Mouse (Mus musculus) lung, postnatal 10 days (tissue): ENCODE measurements around the gene Kcnj10.

Experiments used
- DNase-seq: peaks from one replicate; pipeline ENCODE4 v3.0.0; 2021

Gene Kcnj10

GRCm38 (mm10) chr1:172340729-172341321, at the start of gene Kcnj10:
TSS of gene Kcnj10 (plus strand) at chr1:172341210.
- DNase-seq = peak; percentile 81

DNA sequence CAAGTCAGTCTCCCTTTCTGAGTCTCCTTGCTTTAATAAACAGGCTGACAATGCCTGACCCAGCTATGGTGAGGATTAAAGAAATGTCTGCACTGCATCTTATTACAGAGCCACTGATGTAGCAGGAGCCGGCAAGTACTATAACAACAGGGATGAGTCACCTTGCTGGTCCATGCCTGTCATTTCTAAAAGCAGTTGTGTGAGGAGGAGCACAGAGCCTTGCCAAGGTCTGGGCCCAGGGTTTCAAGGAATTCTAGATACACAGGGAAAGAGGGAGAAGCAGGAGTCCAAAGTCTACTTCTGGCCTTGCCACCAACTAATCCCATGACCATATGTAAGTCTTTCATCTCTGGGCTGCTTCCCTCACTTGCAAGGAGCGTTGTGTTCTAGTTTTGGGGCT, 48.1 kb upstream of the Kcnj10 start:
- no peak for DNase-seq

GRCm38 (mm10) chr1:172293449-172293848, 47.6 kb upstream of the Kcnj10 start:
- no peak for DNase-seq

DNA sequence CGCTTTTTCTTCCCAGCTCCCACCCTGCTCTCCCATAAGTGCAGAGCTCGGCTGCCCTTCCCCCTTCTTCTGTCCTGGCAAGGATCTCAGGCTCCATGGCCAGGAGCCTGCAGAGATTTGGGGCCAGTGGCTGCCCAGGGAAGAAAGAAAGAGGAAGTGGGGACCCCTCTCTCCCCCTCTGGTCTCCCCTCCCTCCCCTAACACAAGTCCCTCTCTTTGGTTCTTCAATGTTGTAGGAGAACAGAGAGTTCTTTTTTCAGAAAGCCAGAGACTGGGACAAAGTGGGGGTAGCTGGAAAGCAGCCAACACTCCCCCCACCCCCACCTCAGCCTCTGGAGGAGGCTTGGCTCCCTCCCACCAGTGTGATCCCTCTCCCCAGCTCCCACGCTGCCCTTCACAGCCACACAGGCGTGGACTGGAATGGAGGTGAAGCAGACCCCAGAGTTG, 45.2 kb upstream of the Kcnj10 start:
- peak; percentile 52 for DNase-seq

GRCm38 (mm10) chr1:172296816-172297510, 44.0 kb upstream of the Kcnj10 start:
- DNase-seq = peak; percentile 73

GRCm38 (mm10) chr1:172297611-172298537, 43.1 kb upstream of the Kcnj10 start, which contains the start of gene Atp1a2:
TSS of gene Atp1a2 (minus strand) at chr1:172298064.
- DNase-seq = peak; percentile 86

DNA sequence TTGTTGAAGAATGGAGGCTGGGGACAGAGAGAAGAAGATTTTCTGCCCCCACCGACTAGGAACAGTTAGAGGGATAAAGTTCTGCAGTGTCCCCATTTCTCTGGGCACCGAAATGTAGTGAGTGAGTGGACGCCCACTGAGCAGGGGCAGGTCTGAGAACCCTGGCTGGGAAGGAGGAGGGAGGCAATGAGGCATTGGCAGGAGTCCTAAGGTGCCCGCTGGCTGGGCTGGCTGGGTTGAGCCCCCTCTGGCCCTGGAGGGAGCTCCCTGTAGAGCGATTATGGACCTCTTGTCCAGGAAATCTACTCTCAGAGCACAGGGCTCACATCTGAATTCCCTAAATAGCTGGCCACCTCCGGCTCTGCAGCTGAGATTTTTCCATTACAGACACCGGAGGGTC, 41.5 kb upstream of the Kcnj10 start:
- no peak for DNase-seq

- DNase-seq = peak; percentile 54
Observed at GRCm38 (mm10) chr1:172300247-172300646, 40.8 kb upstream of the Kcnj10 start.

DNA sequence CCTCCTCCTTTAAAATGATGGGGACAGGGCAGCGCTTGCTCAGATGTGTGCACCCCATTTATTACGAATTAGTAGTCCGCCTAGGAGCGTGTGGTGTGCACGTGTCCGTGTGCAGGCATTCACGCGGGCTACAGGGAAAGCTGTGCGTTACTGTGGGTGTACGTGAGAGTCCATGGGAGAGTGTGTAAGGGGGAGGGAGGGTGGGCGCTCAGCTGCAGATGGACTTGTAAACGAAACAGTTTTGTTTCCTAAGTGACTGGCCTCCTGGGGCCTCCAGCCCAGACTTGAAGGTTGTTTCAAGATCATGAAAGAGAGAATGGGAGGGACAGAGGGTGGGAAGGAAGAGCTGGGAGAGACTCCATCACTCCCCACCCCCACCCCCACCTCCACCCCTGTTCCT, 39.8 kb upstream of the Kcnj10 start:
- no peak for DNase-seq

DNA sequence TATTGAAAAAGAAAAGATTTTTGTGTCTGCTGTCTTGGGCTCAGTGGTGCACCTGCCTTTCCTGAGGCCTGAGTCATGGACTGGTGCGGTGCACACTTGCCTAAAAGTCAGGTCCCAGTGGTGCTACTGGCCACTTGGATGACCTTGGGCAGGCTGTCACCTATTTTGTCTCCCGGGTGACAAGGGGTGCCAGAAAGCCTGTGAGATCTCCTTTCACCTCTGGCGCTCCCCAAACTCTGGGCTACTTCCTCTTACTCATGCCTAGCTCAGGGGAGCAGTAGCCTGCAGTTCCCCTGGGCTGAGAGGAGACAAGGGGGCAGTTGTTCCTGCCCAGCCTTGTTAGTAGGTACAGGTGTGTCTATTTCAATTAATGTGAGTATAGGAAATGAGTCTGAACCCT, 38.7 kb upstream of the Kcnj10 start:
- DNase-seq = no peak

GRCm38 (mm10) chr1:172302851-172303250, 38.2 kb upstream of the Kcnj10 start:
- no peak for DNase-seq

GRCm38 (mm10) chr1:172304443-172304842, 36.6 kb upstream of the Kcnj10 start:
- DNase-seq = no peak

DNA sequence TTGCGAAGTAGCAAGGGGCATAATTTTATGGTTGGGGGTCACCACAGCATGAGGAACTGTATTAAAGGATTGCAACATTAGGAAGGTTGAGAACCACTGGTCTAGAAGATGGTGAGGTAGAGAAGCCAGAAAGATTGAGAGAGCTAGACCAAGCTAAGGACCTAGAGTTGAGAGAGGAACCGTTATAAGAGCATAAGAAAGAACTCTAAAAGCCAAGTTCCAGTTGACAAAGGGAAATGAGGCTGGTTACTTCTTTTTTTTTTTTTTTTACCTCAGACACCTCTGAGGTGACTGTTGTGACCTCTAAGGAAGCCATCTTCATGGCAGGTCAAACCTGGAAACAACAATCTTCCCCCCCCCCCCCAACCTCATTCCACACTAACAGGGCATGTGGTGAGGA, 35.9 kb upstream of the Kcnj10 start:
- no peak for DNase-seq

DNA sequence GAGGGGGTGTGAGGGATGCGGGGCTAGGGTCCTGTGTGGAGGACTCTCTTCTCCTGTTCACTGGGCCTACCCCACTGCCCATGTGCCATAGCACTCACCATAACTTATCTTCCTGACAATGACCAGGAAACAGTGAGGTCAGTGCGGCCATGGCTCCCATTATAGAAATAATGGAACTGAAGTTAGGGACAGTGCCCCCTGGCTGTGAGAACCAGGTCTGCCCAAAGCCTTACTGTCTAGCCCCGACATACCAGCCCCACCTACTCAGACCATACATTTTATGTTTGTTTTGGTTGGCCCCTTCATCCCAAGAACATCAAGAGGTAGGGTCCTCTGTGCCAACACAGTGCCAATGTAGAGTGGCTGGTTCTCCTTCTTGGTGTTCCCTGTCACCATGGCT, 35.4 kb upstream of the Kcnj10 start:
- peak; percentile 25 for DNase-seq

- DNase-seq = no peak
Observed at GRCm38 (mm10) chr1:172306196-172306595, 34.8 kb upstream of the Kcnj10 start.

DNA sequence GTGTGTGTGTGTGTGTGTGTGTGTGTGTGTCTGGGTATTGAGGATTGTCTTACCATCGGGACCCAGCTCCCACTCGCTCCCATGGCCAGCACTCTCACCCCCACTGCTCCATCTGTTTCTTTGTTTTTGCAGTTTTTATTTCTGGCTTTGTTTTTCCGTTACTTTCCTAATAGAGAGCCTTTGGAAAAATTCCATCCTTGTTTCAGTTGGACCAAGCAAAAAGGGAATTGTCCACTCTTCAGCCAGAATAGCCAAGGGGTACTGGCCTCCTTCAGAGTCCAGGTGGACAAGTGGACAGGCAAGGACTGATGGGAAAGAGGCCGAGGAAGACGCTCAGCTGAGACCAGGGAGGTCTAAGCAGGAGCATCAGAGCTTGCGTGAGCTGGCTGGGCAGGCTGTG, 34.1 kb upstream of the Kcnj10 start:
- peak; percentile 16 for DNase-seq

GRCm38 (mm10) chr1:172307936-172308335, 33.1 kb upstream of the Kcnj10 start:
- peak; percentile 31 for DNase-seq

DNA sequence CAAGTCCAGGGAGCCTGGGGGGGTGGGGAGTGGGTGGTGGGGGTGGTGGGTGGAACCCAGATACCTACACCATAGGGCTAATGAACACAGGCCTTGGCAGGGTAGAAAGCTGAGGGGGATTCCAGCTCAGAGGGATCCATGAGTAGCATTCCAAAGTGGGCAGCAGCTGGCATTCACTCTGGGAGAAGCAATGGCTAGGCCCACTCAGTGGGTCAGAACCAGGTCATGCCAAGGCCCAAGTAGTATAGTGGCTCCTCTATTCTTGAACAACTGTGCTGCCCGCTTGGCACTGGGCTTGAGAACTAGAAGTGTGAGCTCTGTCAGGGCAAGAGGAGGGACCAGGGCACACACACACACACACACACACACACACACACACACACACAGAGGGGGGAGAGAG, 32.6 kb upstream of the Kcnj10 start:
- DNase-seq = no peak

DNA sequence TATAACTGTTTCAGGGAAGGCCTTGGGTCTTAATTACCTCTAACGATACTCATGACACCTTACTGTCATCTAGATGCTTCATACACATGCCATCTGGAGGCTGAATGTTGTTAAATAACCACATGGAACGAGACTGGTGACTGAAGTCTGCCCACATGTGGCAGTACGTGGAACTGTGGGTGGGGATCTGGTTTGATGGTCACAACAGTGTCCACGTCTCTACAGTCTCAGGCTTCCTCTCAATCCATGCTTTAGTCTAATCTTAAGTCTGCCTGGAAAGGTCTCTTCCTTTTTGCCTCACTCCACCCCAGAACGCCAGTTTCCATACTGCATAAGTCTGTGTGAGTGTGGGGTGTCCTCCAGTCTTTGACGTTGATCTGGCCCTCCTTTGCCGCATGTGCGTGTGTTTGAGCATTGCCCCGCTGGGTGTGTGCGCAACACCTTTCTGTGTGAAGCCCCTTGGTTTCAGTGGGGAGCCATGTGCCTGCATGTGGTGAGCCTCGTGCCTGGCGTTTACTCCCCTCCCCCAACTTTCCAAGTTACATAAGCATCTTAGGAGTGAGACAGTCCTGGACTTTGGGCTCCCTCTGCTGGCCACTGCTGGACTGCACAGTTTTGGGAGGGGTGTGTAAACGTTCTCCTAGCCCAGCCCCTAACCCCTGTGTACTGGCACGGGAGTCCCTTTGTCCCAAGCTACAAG, 31.2 kb upstream of the Kcnj10 start:
- peak; percentile 96 for DNase-seq

- peak; percentile 90 for DNase-seq
Observed at GRCm38 (mm10) chr1:172311248-172311906, 29.6 kb upstream of the Kcnj10 start.

GRCm38 (mm10) chr1:172311921-172312767, 28.9 kb upstream of the Kcnj10 start:
- DNase-seq = peak; percentile 93
